Mouse (Mus musculus) liver, embryonic 11.5 days (tissue): ENCODE results near the gene Pip4k2c. TPM values are rescaled to one million over a fixed set of nuclear protein-coding genes. Genes with fewer than 3 reads are reported as not detected.

Source experiments
- ATAC-seq: fragments of 200-750 bp; cut with Nextera tagmentation; replicated peaks from 2 replicates; pipeline ENCODE4 v1.8.0; 2017; ENCODE audit warnings: moderate number of reproducible peaks, mild to moderate bottlenecking, moderate TSS enrichment, moderate library complexity; ENCODE audit not compliant: low FRiP score
- DNase-seq: peaks from one replicate; pipeline ENCODE4 v3.0.0-alpha.2; 2017; ENCODE audit warnings: low spot score
- H3K27ac ChIP-seq: fragments of 300-500 bp; sonication (generic); 2 replicates; pipeline ENCODE4 v1.5.1; 2014; ENCODE audit warnings: mild to moderate bottlenecking, low read depth, low read length, control low read depth
- H3K27me3 ChIP-seq: fragments of 300-500 bp; sonication (generic); replicated peaks from 2 replicates; pipeline ENCODE4 v1.6.1; 2014; ENCODE audit warnings: low read length, mixed read lengths; ENCODE audit not compliant: control insufficient read depth, insufficient read depth
- H3K36me3 ChIP-seq: fragments of 300-500 bp; sonication (generic); 2 replicates; pipeline ENCODE4 v1.6.1; 2014; ENCODE audit warnings: mild to moderate bottlenecking, low read length, moderate library complexity, mixed read lengths; ENCODE audit not compliant: control insufficient read depth, insufficient read depth
- H3K4me1 ChIP-seq: fragments of 300-500 bp; sonication (generic); replicated peaks from 2 replicates; pipeline ENCODE4 v1.6.1; 2014; ENCODE audit warnings: low read length, mixed read lengths; ENCODE audit not compliant: control insufficient read depth, insufficient read depth
- H3K4me2 ChIP-seq: fragments of 300-500 bp; sonication (generic); 2 replicates; pipeline ENCODE4 v1.6.1; 2014; ENCODE audit warnings: mild to moderate bottlenecking, control low read depth, moderate library complexity
- H3K4me3 ChIP-seq: fragments of 300-500 bp; sonication (generic); 2 replicates; pipeline ENCODE4 v1.5.1; 2014; ENCODE audit warnings: low read depth, low read length, control low read depth
- H3K9ac ChIP-seq: fragments of 300-500 bp; sonication (generic); 2 replicates; pipeline ENCODE4 v1.6.1; 2014; ENCODE audit warnings: low read depth, low read length, control low read depth
- H3K9me3 ChIP-seq: fragments of 300-500 bp; sonication (generic); 2 replicates; pipeline ENCODE4 v1.6.1; 2016; ENCODE audit warnings: low read length, inconsistent platforms, mixed read lengths; ENCODE audit not compliant: control insufficient read depth
- WGBS: fragments of 180-500 bp; shearing (Covaris S2); extraction: QIAGEN DNeasy Blood & Tissue Kit; methylation state at CpG from one replicate; pipeline ENCODE4 v1.1.7; 2014; 5-methylcytosine and 5-hydroxymethylcytosine counted together
- polyA plus RNA-seq: library from polyadenylated mRNA; unstranded; fragments of >200 nt; fragmentation: Nextera tagmentation; extraction: Ambion mirVana; gene quantifications from 2 replicates; pipeline ENCODE4 v1.2.1, GENCODE M21; 2014

Gene Pip4k2c
- polyA plus RNA-seq, 1 experiment from 2014 or later = 43.4 TPM

GRCm38 (mm10) chr10:127182624-127183023 lies 28.8 kb downstream of the Pip4k2c start:
- DNase-seq (no peak), ATAC-seq (no peak)
- H3K9ac ChIP-seq = no peak overlapping the region
- peaks cover 47% of the 10 kb centered on the region for H3K4me1 ChIP-seq
- WGBS = 80% methylated on average over 4 of the region's 4 CpGs
- H3K36me3 ChIP-seq = peaks cover 6% of the 10 kb centered on the region
- H3K27ac ChIP-seq = no peak overlapping the region
- H3K4me3 ChIP-seq = no peak overlapping the region
- no peaks in the 10 kb centered on the region for H3K9me3 ChIP-seq
- peaks cover 44% of the 10 kb centered on the region for H3K27me3 ChIP-seq
- H3K4me2 ChIP-seq = peak overlapping the region; percentile 1

- Histone ChIP-seq H3K9ac (no peak overlapping the region), H3K9me3 (no peaks in the 10 kb centered on the region), H3K27me3 (peaks cover 52% of the 10 kb centered on the region), H3K36me3 (peaks cover 2% of the 10 kb centered on the region), H3K27ac (no peak overlapping the region), H3K4me1 (peaks cover 46% of the 10 kb centered on the region), H3K4me2 (no peak overlapping the region), H3K4me3 (no peak overlapping the region)
- DNase-seq (no peak), ATAC-seq (no peak)
- WGBS = 53% methylated on average over 6 of the region's 6 CpGs
These were observed 29.8 kb downstream of the Pip4k2c start for GRCm38 (mm10) chr10:127181566-127181965.

GRCm38 (mm10) chr10:127180695-127181047 lies 30.7 kb downstream of the Pip4k2c start:
- no peak for ATAC-seq
- Histone ChIP-seq H3K36me3 (no peaks in the 10 kb centered on the region; the same call in 1 of the 2 replicates), H3K4me3 (peak overlapping the region; percentile 36; the same call in 1 of the 2 replicates), H3K9me3 (no peaks in the 10 kb centered on the region), H3K4me2 (peak overlapping the region; percentile 59), H3K9ac (no peak overlapping the region), H3K27ac (no peak overlapping the region), H3K4me1 (peaks cover 46% of the 10 kb centered on the region), H3K27me3 (peaks cover 55% of the 10 kb centered on the region)
- WGBS = 9% methylated on average over 3 of the region's 3 CpGs
- no peak for DNase-seq

- Histone ChIP-seq H3K9ac (peak within 1 kb of the TSS; percentile 13; the same call in 1 of the 2 replicates), H3K36me3 (no peaks in the 10 kb centered on the region; the same call in 1 of the 2 replicates), H3K4me3 (peak within 1 kb of the TSS; percentile 36), H3K4me2 (peak within 1 kb of the TSS; percentile 59), H3K4me1 (peaks cover 44% of the 10 kb centered on the region), H3K27me3 (peaks cover 55% of the 10 kb centered on the region), H3K9me3 (no peaks in the 10 kb centered on the region), H3K27ac (no peak within 1 kb of the TSS)
- no peak for DNase-seq
- ATAC-seq = 0 out of 2 replicates have a peak, but pooled peaks have one; percentile 10
- WGBS = 4% methylated on average over 34 of the region's 34 CpGs
These were observed 31.3 kb downstream of the Pip4k2c start, which contains the start of gene Slc26a10 for GRCm38 (mm10) chr10:127179871-127180694. Gene Slc26a10 (minus strand): TSS chr10:127180645.

- H3K4me2 ChIP-seq = peak overlapping the region; percentile 88
- no peaks in the 10 kb centered on the region; the same call in 1 of the 2 replicates for H3K36me3 ChIP-seq
- ATAC-seq (peak; percentile 18; the same call in 1 of the 2 replicates), DNase-seq (peak; percentile 44)
- H3K4me1 ChIP-seq = peaks cover 36% of the 10 kb centered on the region
- no peaks in the 10 kb centered on the region for H3K9me3 ChIP-seq
- H3K27ac ChIP-seq = no peak overlapping the region
- peak overlapping the region; percentile 48 for H3K4me3 ChIP-seq
- WGBS = 5% methylated on average over 41 of the region's 41 CpGs
- peaks cover 54% of the 10 kb centered on the region for H3K27me3 ChIP-seq
- H3K9ac ChIP-seq = no peak overlapping the region
These were observed 32.9 kb downstream of the Pip4k2c start for GRCm38 (mm10) chr10:127178286-127179027.

- H3K9ac ChIP-seq = 0 out of 2 replicates have a peak overlapping the region, but pooled peaks have one; percentile 36
- DNase-seq (peak; percentile 80), ATAC-seq (peak; percentile 51)
- H3K27ac ChIP-seq = no peak overlapping the region
- H3K4me3 ChIP-seq = peak overlapping the region; percentile 48
- peaks cover 36% of the 10 kb centered on the region for H3K4me1 ChIP-seq
- H3K36me3 ChIP-seq = no peaks in the 10 kb centered on the region
- 1% methylated on average over 23 of the region's 23 CpGs for WGBS
- no peaks in the 10 kb centered on the region for H3K9me3 ChIP-seq
- peaks cover 50% of the 10 kb centered on the region for H3K27me3 ChIP-seq
- peak overlapping the region; percentile 88 for H3K4me2 ChIP-seq
These were observed 33.7 kb downstream of the Pip4k2c start for GRCm38 (mm10) chr10:127177719-127178118.

GRCm38 (mm10) chr10:127177235-127177634 lies 34.1 kb downstream of the Pip4k2c start:
- no peak for ATAC-seq
- peak overlapping the region; percentile 19; the same call in 1 of the 2 replicates for H3K4me3 ChIP-seq
- WGBS = 28% methylated on average over 9 of the region's 9 CpGs

GRCm38 (mm10) chr10:127176756-127177155 lies 34.6 kb downstream of the Pip4k2c start:
- H3K4me3 ChIP-seq = 0 out of 2 replicates have a peak overlapping the region, but pooled peaks have one; percentile 19
- peak overlapping the region; percentile 88 for H3K4me2 ChIP-seq
- H3K4me1 ChIP-seq = peaks cover 36% of the 10 kb centered on the region
- no peak overlapping the region for H3K27ac ChIP-seq
- no peaks in the 10 kb centered on the region for H3K9me3 ChIP-seq
- peak; percentile 29 for DNase-seq
- no peak for ATAC-seq
- H3K36me3 ChIP-seq = no peaks in the 10 kb centered on the region
- H3K27me3 ChIP-seq = peaks cover 50% of the 10 kb centered on the region
- 11% methylated on average over 7 of the region's 7 CpGs for WGBS
- H3K9ac ChIP-seq = no peak overlapping the region

More at GRCm38 (mm10) chr10:127177235-127177634, 34.1 kb downstream of the Pip4k2c start:
- peak overlapping the region; percentile 88 for H3K4me2 ChIP-seq
- no peaks in the 10 kb centered on the region for H3K9me3 ChIP-seq
- no peak overlapping the region for H3K27ac ChIP-seq
- H3K27me3 ChIP-seq = peaks cover 50% of the 10 kb centered on the region
- peak; percentile 30 for DNase-seq
- peaks cover 36% of the 10 kb centered on the region for H3K4me1 ChIP-seq
- no peaks in the 10 kb centered on the region for H3K36me3 ChIP-seq
- H3K9ac ChIP-seq = no peak overlapping the region
